Mouse (Mus musculus): ENCODE results near the gene Rdh16. TPM values are rescaled to one million over a fixed set of nuclear protein-coding genes. Genes with fewer than 3 reads are reported as not detected.
"Not testable (repeated sequence)": the region's sequence is repeated elsewhere in the genome, so short reads cannot be mapped to it uniquely, and the experiment has no call there.

Gene Rdh16
- polyA plus RNA-seq (2016; fragmentation: Nextera tagmentation; extraction: Ambion mirVana): not detected in 2 replicates

- H3K9ac ChIP-seq: no peak within 1 kb of the TSS
- H3K27ac ChIP-seq: no peak within 1 kb of the TSS
- H3K36me3 ChIP-seq: no peaks in the 10 kb centered on the region
- H3K27me3 ChIP-seq: no peaks in the 10 kb centered on the region
- no peak for ATAC-seq (ENCODE audit: insufficient number of reproducible peaks, insufficient read depth, low FRiP score, low TSS enrichment)
- 88% methylated on average over 6 of the region's 6 CpGs for WGBS
- no peaks in the 10 kb centered on the region; the same call in 1 of the 2 replicates for H3K9me3 ChIP-seq
- H3K4me3 ChIP-seq: no peak within 1 kb of the TSS
- no peaks in the 10 kb centered on the region for H3K4me1 ChIP-seq
- no peak within 1 kb of the TSS for H3K4me2 ChIP-seq (replicated peaks)
These were observed at the start of gene Rdh16 for GRCm38 (mm10) chr10:127800891-127801290. Rdh16 (plus strand) TSS chr10:127801152.

GRCm38 (mm10) chr10:127751548-127751947 is 49.4 kb upstream of the Rdh16 start, which contains the start of gene Gpr182:
Gpr182 (minus strand) TSS chr10:127751732.
- no peaks in the 10 kb centered on the region for H3K9me3 ChIP-seq
- WGBS: 45% methylated on average over 8 of the region's 8 CpGs
- no peaks in the 10 kb centered on the region for H3K27me3 ChIP-seq
- peaks cover 10% of the 10 kb centered on the region; the same call in 1 of the 2 replicates for H3K4me1 ChIP-seq
- no peak within 1 kb of the TSS for H3K9ac ChIP-seq
- no peak within 1 kb of the TSS for H3K27ac ChIP-seq
- ATAC-seq (ENCODE audit: insufficient number of reproducible peaks, insufficient read depth, low FRiP score, low TSS enrichment): no peak
- peaks cover 19% of the 10 kb centered on the region for H3K36me3 ChIP-seq
- H3K4me2 ChIP-seq (replicated peaks): no peak within 1 kb of the TSS; the same call in 1 of the 2 replicates
- no peak within 1 kb of the TSS for H3K4me3 ChIP-seq

GRCm38 (mm10) chr10:127754566-127755166 is 46.3 kb upstream of the Rdh16 start:
- Histone ChIP-seq H3K4me2 (replicated peaks) (no peak overlapping the region), H3K27ac (no peak overlapping the region), H3K4me1 (peaks cover 2% of the 10 kb centered on the region; the same call in 1 of the 2 replicates), H3K27me3 (no peaks in the 10 kb centered on the region), H3K9ac (no peak overlapping the region), H3K9me3 (no peaks in the 10 kb centered on the region), H3K4me3 (no peak overlapping the region), H3K36me3 (no peaks in the 10 kb centered on the region)
- 73% methylated on average over 6 of the region's 6 CpGs for WGBS
- ATAC-seq (ENCODE audit: insufficient number of reproducible peaks, insufficient read depth, low FRiP score, low TSS enrichment): no peak

GRCm38 (mm10) chr10:127755246-127755645 is 45.7 kb upstream of the Rdh16 start:
- Histone ChIP-seq H3K36me3 (no peaks in the 10 kb centered on the region), H3K4me1 (no peaks in the 10 kb centered on the region), H3K4me3 (no peak overlapping the region), H3K27ac (no peak overlapping the region), H3K4me2 (replicated peaks) (no peak overlapping the region), H3K9ac (no peak overlapping the region), H3K9me3 (no peaks in the 10 kb centered on the region), H3K27me3 (no peaks in the 10 kb centered on the region)
- ATAC-seq (ENCODE audit: insufficient number of reproducible peaks, insufficient read depth, low FRiP score, low TSS enrichment): no peak
- WGBS: 80% methylated on average over 3 of the region's 3 CpGs

- Histone ChIP-seq H3K9me3 (no peaks in the 10 kb centered on the region), H3K27ac (no peak overlapping the region), H3K4me2 (replicated peaks) (peak overlapping the region; percentile 37), H3K4me3 (0 out of 2 replicates have a peak overlapping the region, but pooled peaks have one; percentile 8), H3K4me1 (no peaks in the 10 kb centered on the region), H3K36me3 (no peaks in the 10 kb centered on the region), H3K9ac (no peak overlapping the region), H3K27me3 (no peaks in the 10 kb centered on the region)
- 47% methylated on average over 18 of the region's 18 CpGs for WGBS
- no peak for ATAC-seq (ENCODE audit: insufficient number of reproducible peaks, insufficient read depth, low FRiP score, low TSS enrichment)
These were observed 45.0 kb upstream of the Rdh16 start for GRCm38 (mm10) chr10:127755770-127756468.

GRCm38 (mm10) chr10:127759181-127760110 is 41.5 kb upstream of the Rdh16 start, which contains the start of the genes Rdh1 and Rdh16f1:
Rdh1 (plus strand) TSS chr10:127759721.
Rdh16f1 (plus strand) TSS chr10:127759787.
- Histone ChIP-seq H3K9ac (no peak within 1 kb of the TSS), H3K4me2 (replicated peaks) (no peak within 1 kb of the TSS), H3K4me1 (no peaks in the 10 kb centered on the region), H3K36me3 (no peaks in the 10 kb centered on the region), H3K9me3 (no peaks in the 10 kb centered on the region), H3K27ac (no peak within 1 kb of the TSS), H3K27me3 (no peaks in the 10 kb centered on the region), H3K4me3 (no peak within 1 kb of the TSS)
- ATAC-seq (ENCODE audit: insufficient number of reproducible peaks, insufficient read depth, low FRiP score, low TSS enrichment): no peak
- 70% methylated on average over 9 of the region's 9 CpGs for WGBS

- not testable (repeated sequence) for H3K36me3 ChIP-seq; H3K27ac ChIP-seq; H3K4me1 ChIP-seq; ATAC-seq (ENCODE audit: insufficient number of reproducible peaks, insufficient read depth, low FRiP score, low TSS enrichment); H3K4me3 ChIP-seq; H3K9ac ChIP-seq; H3K9me3 ChIP-seq; H3K27me3 ChIP-seq; H3K4me2 ChIP-seq (replicated peaks)
- WGBS: 86% methylated on average over 10 of the region's 10 CpGs
These were observed 38.0 kb upstream of the Rdh16 start for GRCm38 (mm10) chr10:127762926-127763325.

- Histone ChIP-seq H3K27ac (no peak overlapping the region), H3K36me3 (no peaks in the 10 kb centered on the region), H3K4me3 (no peak overlapping the region), H3K4me2 (replicated peaks) (no peak overlapping the region), H3K9me3 (no peaks in the 10 kb centered on the region), H3K27me3 (no peaks in the 10 kb centered on the region), H3K9ac (no peak overlapping the region), H3K4me1 (no peaks in the 10 kb centered on the region)
- no peak for ATAC-seq (ENCODE audit: insufficient number of reproducible peaks, insufficient read depth, low FRiP score, low TSS enrichment)
- 63% methylated on average over 12 of the region's 12 CpGs for WGBS
These were observed 36.9 kb upstream of the Rdh16 start for GRCm38 (mm10) chr10:127763914-127764680.

GRCm38 (mm10) chr10:127766564-127766963 is 34.4 kb upstream of the Rdh16 start:
- WGBS: 90% methylated on average over 1 of the region's 1 CpGs
- Histone ChIP-seq H3K4me1 (no peaks in the 10 kb centered on the region), H3K4me3 (no peak overlapping the region), H3K27me3 (no peaks in the 10 kb centered on the region), H3K4me2 (replicated peaks) (no peak overlapping the region), H3K9me3 (no peaks in the 10 kb centered on the region), H3K27ac (no peak overlapping the region), H3K9ac (no peak overlapping the region), H3K36me3 (no peaks in the 10 kb centered on the region)
- ATAC-seq (ENCODE audit: insufficient number of reproducible peaks, insufficient read depth, low FRiP score, low TSS enrichment): no peak

GRCm38 (mm10) chr10:127776011-127776410 is 24.9 kb upstream of the Rdh16 start, which contains the start of gene Rdh9:
Rdh9 (plus strand) TSS chr10:127776386.
- Histone ChIP-seq H3K4me1 (no peaks in the 10 kb centered on the region), H3K9me3 (no peaks in the 10 kb centered on the region), H3K9ac (no peak within 1 kb of the TSS), H3K36me3 (no peaks in the 10 kb centered on the region), H3K4me2 (replicated peaks) (no peak within 1 kb of the TSS), H3K27ac (no peak within 1 kb of the TSS), H3K27me3 (no peaks in the 10 kb centered on the region), H3K4me3 (no peak within 1 kb of the TSS)
- ATAC-seq (ENCODE audit: insufficient number of reproducible peaks, insufficient read depth, low FRiP score, low TSS enrichment): no peak
- 77% methylated on average over 2 of the region's 2 CpGs for WGBS

GRCm38 (mm10) chr10:127782321-127782720 is 18.6 kb upstream of the Rdh16 start:
- 95% methylated on average over 17 of the region's 17 CpGs for WGBS
- not testable (repeated sequence) for H3K4me1 ChIP-seq

More at GRCm38 (mm10) chr10:127782321-127782720, 18.6 kb upstream of the Rdh16 start:
- not testable (repeated sequence) for ATAC-seq (ENCODE audit: insufficient number of reproducible peaks, insufficient read depth, low FRiP score, low TSS enrichment); H3K36me3 ChIP-seq; H3K9me3 ChIP-seq; H3K27me3 ChIP-seq; H3K9ac ChIP-seq; H3K4me2 ChIP-seq (replicated peaks); H3K27ac ChIP-seq; H3K4me3 ChIP-seq

All from embryonic facial prominence, embryonic 12.5 days (tissue).